19 mouse cellular contexts compared by ENCODE assay signal in the genomic region with DNA sequence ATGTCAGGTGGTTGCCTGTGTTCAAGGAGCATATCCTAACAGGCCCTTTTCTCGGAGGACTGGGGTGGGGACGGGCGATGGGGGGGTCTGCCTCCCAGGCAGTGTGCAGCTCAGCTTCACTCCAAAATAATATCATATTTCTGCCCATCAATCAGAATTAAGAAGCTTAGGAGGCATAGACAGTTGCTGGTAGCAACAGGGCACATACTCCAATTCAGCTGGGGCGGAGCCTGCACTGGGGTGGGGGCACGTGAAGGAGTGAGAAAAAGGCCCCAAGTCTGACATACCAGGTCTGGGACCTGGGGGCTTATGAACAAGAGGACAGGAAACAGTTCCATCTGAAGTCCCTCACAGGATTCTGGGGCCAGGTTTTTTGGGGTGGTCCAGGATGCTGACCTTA.
DNase-seq lines count a peak whose midpoint lies in the region; ATAC-seq and TF ChIP-seq lines count a peak whose summit lies in the region.
"Had no signal": no experiment of that assay in that cellular context is flagged by ENCODE, and none has a peak within 500 bp of the region (broad histone marks: within the 10 kb centered on the region; RNA-seq: fewer than 3 reads in every experiment).

No protein-coding gene starts in this region.

- 67% methylated on average over 5 of the region's 5 CpGs for WGBS in lung, embryonic 14.5 days
- WGBS in forebrain, embryonic 14.5 days, result 72% methylated on average over 5 of the region's 5 CpGs
- 67% methylated on average over 5 of the region's 5 CpGs for WGBS in hindbrain, embryonic 16.5 days
- 59% methylated on average over 5 of the region's 5 CpGs for WGBS in midbrain, postnatal 0 days

- H3K9ac ChIP-seq in lung, embryonic 14.5 days, result no peak overlapping the region
- H3K9ac ChIP-seq in forebrain, embryonic 14.5 days (ENCODE audit: low read length), result peak overlapping the region; percentile 22; the same call in 1 of the 2 replicates
- peak overlapping the region; percentile 38; the same call in 1 of the 2 replicates for H3K9ac ChIP-seq in hindbrain, embryonic 16.5 days (ENCODE audit: low read depth, low read length)
- 0 out of 2 replicates have a peak overlapping the region, but pooled peaks have one; percentile 4 for H3K9ac ChIP-seq in midbrain, postnatal 0 days (replicated peaks; ENCODE audit: low read length, poor library complexity, severe bottlenecking)
- H3K9ac ChIP-seq: liver, embryonic 15.5 days; stomach, embryonic 15.5 days had no signal

- no peak for ATAC-seq in lung, embryonic 14.5 days (ENCODE audit: insufficient read depth)
- peak; percentile 7; the same call in 1 of the 2 replicates for ATAC-seq in forebrain, embryonic 14.5 days
- ATAC-seq in hindbrain, embryonic 16.5 days, result peak; percentile 55
- no peak for ATAC-seq in midbrain, postnatal 0 days (ENCODE audit: low FRiP score)
- ATAC-seq: CD4-positive, CD25-positive, alpha-beta regulatory T cell, adult 4 months had no signal

- no peak overlapping the region for H3K27ac ChIP-seq in lung, embryonic 14.5 days (ENCODE audit: low read depth)
- H3K27ac ChIP-seq in forebrain, embryonic 14.5 days (ENCODE audit: low read depth, low read length), result no peak overlapping the region
- H3K27ac ChIP-seq in hindbrain, embryonic 16.5 days (ENCODE audit: low read depth, low read length), result no peak overlapping the region
- H3K27ac ChIP-seq in midbrain, postnatal 0 days (ENCODE audit: low read depth, low read length), result no peak overlapping the region
- H3K27ac ChIP-seq: gastrocnemius, adult 2 months; liver, embryonic 15.5 days; stomach, embryonic 15.5 days had no signal

- peak overlapping the region; percentile 54; the same call in 1 of the 2 replicates for H3K4me3 ChIP-seq in lung, embryonic 14.5 days (ENCODE audit: low read depth, low read length)
- H3K4me3 ChIP-seq in forebrain, embryonic 14.5 days (ENCODE audit: low read depth, low read length), result peak overlapping the region; percentile 49
- peak overlapping the region; percentile 53 for H3K4me3 ChIP-seq in hindbrain, embryonic 16.5 days (ENCODE audit: low read length)
- peak overlapping the region; percentile 14; the same call in 1 of the 2 replicates for H3K4me3 ChIP-seq in midbrain, postnatal 0 days (ENCODE audit: low read depth, low read length)
- H3K4me3 ChIP-seq: gastrocnemius, adult 2 months; liver, embryonic 15.5 days had no signal

- H3K27me3 ChIP-seq in lung, embryonic 14.5 days (ENCODE audit: insufficient read depth, low read length), result no peaks in the 10 kb centered on the region
- no peaks in the 10 kb centered on the region for H3K27me3 ChIP-seq in forebrain, embryonic 14.5 days (replicated peaks; ENCODE audit: control insufficient read depth, insufficient read depth, low read length)
- no peaks in the 10 kb centered on the region for H3K27me3 ChIP-seq in hindbrain, embryonic 16.5 days (replicated peaks; ENCODE audit: control insufficient read depth, insufficient read depth, low read length)
- H3K27me3 ChIP-seq in midbrain, postnatal 0 days (ENCODE audit: insufficient read depth, low read length), result no peaks in the 10 kb centered on the region
- H3K27me3 ChIP-seq: liver, embryonic 15.5 days; stomach, embryonic 15.5 days had no signal

- peak overlapping the region; percentile 93 for H3K4me2 ChIP-seq in lung, embryonic 14.5 days
- peak overlapping the region; percentile 68 for H3K4me2 ChIP-seq in forebrain, embryonic 14.5 days (ENCODE audit: low read length)
- H3K4me2 ChIP-seq in hindbrain, embryonic 16.5 days (ENCODE audit: low read length), result peak overlapping the region; percentile 73
- H3K4me2 ChIP-seq in midbrain, postnatal 0 days (ENCODE audit: low read depth, low read length, poor library complexity, severe bottlenecking), result peak overlapping the region; percentile 92
- H3K4me2 ChIP-seq: liver, embryonic 15.5 days had no signal

- H3K4me1 ChIP-seq in lung, embryonic 14.5 days (ENCODE audit: insufficient read depth), result peaks cover 10% of the 10 kb centered on the region; the same call in 1 of the 2 replicates
- peaks cover 13% of the 10 kb centered on the region for H3K4me1 ChIP-seq in forebrain, embryonic 14.5 days (ENCODE audit: control insufficient read depth, insufficient read depth, low read length)
- peaks cover 23% of the 10 kb centered on the region for H3K4me1 ChIP-seq in hindbrain, embryonic 16.5 days (ENCODE audit: control insufficient read depth, insufficient read depth, low read depth, low read length)
- H3K4me1 ChIP-seq in midbrain, postnatal 0 days (ENCODE audit: insufficient read depth, low read length), result peaks cover 15% of the 10 kb centered on the region; the same call in 1 of the 2 replicates
- H3K4me1 ChIP-seq: liver, embryonic 15.5 days had no signal

- H3K9me3 ChIP-seq in lung, embryonic 14.5 days (ENCODE audit: low read depth, low read length), result no peaks in the 10 kb centered on the region
- no peaks in the 10 kb centered on the region for H3K9me3 ChIP-seq in forebrain, embryonic 14.5 days (replicated peaks; ENCODE audit: control insufficient read depth, low read length)
- H3K9me3 ChIP-seq in hindbrain, embryonic 16.5 days (ENCODE audit: control insufficient read depth, low read length), result no peaks in the 10 kb centered on the region
- no peaks in the 10 kb centered on the region for H3K9me3 ChIP-seq in midbrain, postnatal 0 days (ENCODE audit: low read length)
- H3K9me3 ChIP-seq: liver, embryonic 15.5 days; stomach, embryonic 15.5 days had no signal

- H3K36me3 ChIP-seq in lung, embryonic 14.5 days (ENCODE audit: insufficient read depth), result no peaks in the 10 kb centered on the region
- H3K36me3 ChIP-seq in forebrain, embryonic 14.5 days (ENCODE audit: control insufficient read depth, insufficient read depth, low read length), result no peaks in the 10 kb centered on the region
- H3K36me3 ChIP-seq in hindbrain, embryonic 16.5 days (ENCODE audit: control insufficient read depth, insufficient read depth, low read length), result no peaks in the 10 kb centered on the region
- no peaks in the 10 kb centered on the region for H3K36me3 ChIP-seq in midbrain, postnatal 0 days (ENCODE audit: insufficient read depth, low read length)
- H3K36me3 ChIP-seq: liver, embryonic 15.5 days; stomach, embryonic 15.5 days had no signal

- no peak for TF ChIP-seq CTCF in lung, embryonic 14.5 days (IDR thresholded peaks at IDR 0.05; ENCODE audit: low read depth)
- no peak for TF ChIP-seq CTCF in midbrain, postnatal 0 days (IDR thresholded peaks at IDR 0.05)

- no peak for DNase-seq in lung, embryonic 14.5 days
- DNase-seq in lung, postnatal 4 days, result no peak
- DNase-seq in forebrain, embryonic 14.5 days (ENCODE audit: low spot score), result no peak
- DNase-seq in midbrain, postnatal 0 days (ENCODE audit: low spot score), result no peak
- DNase-seq in cerebellum, postnatal 4 days (ENCODE audit: low spot score in 2 of 2), result no peak
- DNase-seq in c-Kit-positive CD71-positive TER-119-positive erythroid progenitor cells, embryonic 14.5 days (ENCODE audit: low spot score), result no peak
- DNase-seq in adrenal gland, postnatal 36 days, result no peak
- DNase-seq: cerebellum, postnatal 25 days; gastrocnemius, adult 2 months; heart, postnatal 36 days; kidney, adult 11 months; kidney, postnatal 4 days; layer of hippocampus, postnatal 36 days; left cerebral cortex, postnatal 4 days; thymus, postnatal 4 days had no signal

Comparison
In these comparisons a context has a peak if more than half of its experiments do, and no peak if none do; other contexts are left out.
1. ATAC-seq: peak in forebrain, embryonic 14.5 days (single experiment) and hindbrain, embryonic 16.5 days (single experiment); none in lung, embryonic 14.5 days (single experiment) and midbrain, postnatal 0 days (single experiment).
2. Peak in every context shown above with its lines, with median percentiles within 50 percentile points of each other: H3K4me2 ChIP-seq and H3K4me3 ChIP-seq.